Mouse (Mus musculus): ENCODE data around the gene Gipc3.

The Gipc3 gene

DNA sequence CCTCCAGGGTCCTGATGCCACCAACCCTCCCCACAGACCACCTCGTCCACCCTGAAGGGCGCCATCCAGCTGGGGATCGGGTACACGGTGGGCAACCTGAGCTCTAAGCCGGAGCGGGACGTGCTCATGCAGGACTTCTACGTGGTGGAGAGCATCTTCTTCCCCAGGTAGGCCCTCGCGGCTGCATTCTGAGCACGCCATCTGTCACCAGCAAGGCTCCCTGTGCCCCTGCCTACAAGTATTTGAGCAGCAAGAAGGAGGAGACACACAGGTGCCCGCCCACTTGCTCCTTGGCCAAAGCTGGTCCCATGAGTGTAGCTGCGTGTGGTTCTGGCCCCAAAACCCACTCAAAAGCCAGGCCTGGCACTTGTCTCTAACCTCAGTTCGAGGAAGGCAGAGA, 37.4 kb downstream of the Gipc3 start:
- in situ Hi-C loops (cut with MboI; ENCODE audit: unreplicated experiment in 2 of 2) = no loop called here

DNA sequence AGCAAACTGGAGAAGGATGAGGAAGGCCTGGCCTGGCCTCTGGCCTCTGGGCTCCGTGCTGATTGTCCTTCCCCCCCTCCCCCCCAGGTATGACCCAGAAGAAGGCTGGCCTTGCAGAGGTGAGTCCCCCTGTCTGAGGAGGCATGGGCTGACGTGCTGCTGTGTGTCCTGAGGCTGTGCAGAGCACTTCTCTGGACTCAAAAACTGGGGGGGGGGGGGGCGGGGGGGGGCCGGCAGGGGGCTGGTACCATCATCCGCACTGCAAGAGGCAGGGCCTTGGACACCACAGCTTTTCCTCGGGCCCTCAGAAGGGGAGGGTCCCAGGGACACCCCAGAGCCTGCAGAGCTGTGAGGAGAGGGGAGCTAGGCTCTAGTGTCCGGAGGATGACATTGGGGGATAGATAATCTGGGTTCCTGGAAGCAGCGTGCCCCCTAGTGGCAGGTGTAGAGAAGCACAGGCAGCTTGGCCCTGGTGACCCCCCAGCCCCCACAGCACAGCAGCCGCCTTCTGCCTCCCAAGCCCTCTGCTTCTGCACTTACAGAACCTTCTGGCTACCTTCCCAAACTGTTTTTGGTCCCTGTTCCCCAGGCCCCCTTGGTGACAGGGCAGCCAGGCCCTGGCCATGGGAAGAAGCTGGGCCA, 38.3 kb downstream of the Gipc3 start:
- in situ Hi-C loops (cut with MboI; ENCODE audit: unreplicated experiment in 2 of 2) = no loop called here

DNA sequence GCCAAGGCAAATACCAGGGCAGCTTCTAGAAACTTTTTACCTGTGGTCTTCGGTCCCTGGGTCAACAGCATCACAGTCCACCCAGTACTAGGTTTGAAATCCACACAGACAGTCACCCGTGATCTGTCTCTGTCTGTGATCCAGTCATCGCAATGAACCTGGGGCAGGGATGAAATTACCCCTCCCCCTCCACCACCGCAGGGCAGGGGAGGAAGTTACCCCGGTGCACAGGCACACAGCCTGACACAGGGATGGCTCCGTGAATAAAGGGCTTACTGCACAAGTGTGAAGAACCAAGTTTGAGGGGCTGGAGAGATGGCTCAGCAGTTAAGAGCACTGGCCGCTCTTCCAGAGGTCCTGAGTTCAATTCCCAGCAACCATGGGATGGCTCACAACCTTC, 39.3 kb downstream of the Gipc3 start:
- in situ Hi-C loops (cut with MboI; ENCODE audit: unreplicated experiment in 2 of 2) = no loop called here

DNA sequence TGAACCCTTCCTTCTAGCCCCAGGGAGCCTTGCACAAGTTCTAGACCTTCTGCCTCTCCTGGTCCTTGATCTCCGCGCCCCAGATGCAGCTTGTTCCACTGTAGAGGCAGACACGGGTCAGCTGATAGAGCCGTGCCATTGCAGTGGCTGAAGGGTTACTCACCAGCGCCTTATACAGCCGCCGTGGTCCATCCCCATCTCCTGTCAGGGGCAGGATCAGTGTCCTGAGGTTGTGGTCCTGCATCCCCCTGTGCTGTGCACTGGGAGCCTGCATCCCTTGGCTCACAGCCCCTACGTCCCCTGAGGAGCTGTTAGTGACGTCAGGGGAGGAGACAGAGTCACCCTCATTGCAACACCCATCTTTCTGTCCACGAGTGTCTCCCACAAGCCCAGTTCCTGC, 39.8 kb downstream of the Gipc3 start:
- in situ Hi-C loops (cut with MboI; ENCODE audit: unreplicated experiment in 2 of 2) = no loop called here

GRCm38 (mm10) chr10:81302781-81303218, 40.3 kb downstream of the Gipc3 start:
- in situ Hi-C loops (cut with MboI; ENCODE audit: unreplicated experiment in 2 of 2) = no loop called here

- in situ Hi-C loops (cut with MboI; ENCODE audit: unreplicated experiment in 2 of 2) = no loop called here
These were observed 40.8 kb downstream of the Gipc3 start for GRCm38 (mm10) chr10:81302288-81302687.

GRCm38 (mm10) chr10:81301321-81301720, 41.7 kb downstream of the Gipc3 start:
- in situ Hi-C loops (cut with MboI; ENCODE audit: unreplicated experiment in 2 of 2) = no loop called here

DNA sequence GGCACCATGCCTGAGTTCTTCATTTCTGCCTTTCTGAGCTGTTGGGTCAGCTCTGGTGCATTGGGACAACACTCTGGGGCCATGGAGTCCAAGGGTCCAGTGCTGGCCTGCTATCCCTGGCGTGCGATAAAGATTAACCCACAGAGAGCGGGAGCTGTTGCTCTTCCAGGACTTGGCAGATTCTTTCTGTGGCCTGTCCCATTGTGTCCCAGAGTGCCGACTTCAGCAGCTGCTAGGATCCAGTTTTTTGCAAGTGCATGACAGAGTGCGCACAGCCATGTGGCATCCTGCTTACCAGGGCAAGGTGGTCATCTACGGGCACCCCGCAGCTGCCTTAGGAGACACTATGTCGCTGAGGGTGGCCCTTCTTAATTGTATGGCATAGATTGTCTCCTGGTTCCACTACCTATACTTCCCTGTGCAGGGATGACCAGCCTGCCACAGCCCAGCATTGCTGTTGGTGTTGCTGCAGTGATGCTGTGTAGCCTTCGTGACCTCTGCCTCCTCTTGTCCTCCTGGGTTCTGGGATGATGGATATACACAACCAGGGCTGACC, 42.6 kb downstream of the Gipc3 start:
- in situ Hi-C loops (cut with MboI; ENCODE audit: unreplicated experiment in 2 of 2) = no loop called here

- in situ Hi-C loops (cut with MboI; ENCODE audit: unreplicated experiment in 2 of 2) = no loop called here
These were observed 43.3 kb downstream of the Gipc3 start for GRCm38 (mm10) chr10:81299585-81300351.

DNA sequence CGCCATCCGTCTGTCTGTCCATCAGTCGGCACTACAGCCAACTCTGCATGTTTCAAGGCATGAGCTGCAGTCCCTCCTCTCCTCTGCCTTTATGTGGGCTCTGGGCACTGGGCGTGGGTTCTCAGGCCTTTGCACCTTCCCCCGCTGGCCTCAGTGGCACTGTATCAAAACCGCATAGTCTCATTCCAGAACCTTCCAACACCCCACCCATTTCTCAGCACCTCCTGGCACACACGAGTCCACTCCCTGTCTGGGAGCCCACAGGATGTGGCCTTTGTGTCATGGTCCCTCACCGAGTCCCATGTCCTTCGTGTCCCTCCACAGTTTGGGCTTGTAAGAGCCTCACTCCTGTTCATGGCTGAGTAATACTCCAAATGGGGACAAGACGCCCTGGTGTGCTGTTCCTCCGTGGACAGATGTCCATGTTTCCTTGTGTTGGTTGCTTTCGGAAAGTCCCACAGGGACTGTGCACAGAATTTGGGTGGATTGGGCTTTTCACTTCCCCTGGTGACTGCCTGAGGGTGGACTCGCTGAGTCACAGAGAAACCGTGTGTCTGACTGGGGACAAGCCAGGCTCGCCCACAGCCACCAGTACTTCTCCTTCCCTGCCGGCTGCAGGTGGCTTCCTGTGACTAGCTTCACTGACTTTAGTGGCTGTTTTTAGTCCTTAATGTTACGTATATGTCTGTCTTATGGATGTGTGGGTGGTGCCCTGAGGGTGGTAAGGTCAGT, 44.5 kb downstream of the Gipc3 start:
- in situ Hi-C loops (cut with MboI; ENCODE audit: unreplicated experiment in 2 of 2) = no loop called here

DNA sequence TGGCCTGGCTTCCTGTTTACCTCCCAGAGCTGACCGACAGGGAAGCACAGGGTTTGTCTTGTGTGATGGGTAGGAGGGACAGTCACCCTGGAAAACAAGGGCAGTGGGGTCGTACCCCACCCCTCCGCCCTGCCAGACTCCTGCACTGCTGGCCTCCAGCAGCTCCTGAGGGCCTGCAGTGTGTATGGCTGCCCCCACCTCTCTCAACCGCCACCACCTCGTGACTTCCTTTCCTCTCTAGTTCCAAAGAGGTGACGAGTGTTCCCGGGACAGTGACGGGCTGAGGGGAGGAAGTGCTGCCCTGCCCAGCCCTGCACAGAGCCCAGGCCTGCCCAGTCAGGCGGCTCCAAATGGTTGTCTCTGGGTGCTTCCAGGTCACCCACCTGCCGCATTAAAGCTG, 45.2 kb downstream of the Gipc3 start:
- in situ Hi-C loops (cut with MboI; ENCODE audit: unreplicated experiment in 2 of 2) = no loop called here

DNA sequence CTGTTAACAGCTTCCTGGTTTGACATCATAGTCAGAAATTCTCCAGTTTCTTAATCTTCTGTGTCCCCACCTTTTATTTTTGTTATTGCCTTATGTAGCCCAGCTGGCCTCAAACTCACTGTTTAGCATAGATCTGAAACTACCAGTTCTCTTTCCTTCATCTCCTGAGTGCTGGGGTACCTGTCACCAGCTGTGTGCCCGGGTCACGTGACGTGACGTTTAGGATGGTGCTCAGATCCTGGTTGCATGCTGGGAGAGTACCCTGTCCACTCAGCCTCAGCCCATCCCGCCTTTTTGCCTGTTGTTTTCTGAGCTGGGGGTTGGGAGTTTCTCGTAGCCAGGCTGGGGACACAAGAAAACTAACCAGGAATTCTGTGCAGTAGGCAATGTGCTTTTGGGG, 45.8 kb downstream of the Gipc3 start:
- in situ Hi-C loops (cut with MboI; ENCODE audit: unreplicated experiment in 2 of 2) = no loop called here

GRCm38 (mm10) chr10:81295185-81295584, 47.9 kb downstream of the Gipc3 start:
- in situ Hi-C loops (cut with MboI; ENCODE audit: unreplicated experiment in 2 of 2) = no loop called here

- in situ Hi-C loops (cut with MboI; ENCODE audit: unreplicated experiment in 2 of 2) = loop anchor here in 1 of 2 experiments (5.0 kb wide), 1 partner anchor 48 kb away; the partner anchor contains the start of gene Gipc3
These were observed 48.6 kb downstream of the Gipc3 start for GRCm38 (mm10) chr10:81294442-81294841.

DNA sequence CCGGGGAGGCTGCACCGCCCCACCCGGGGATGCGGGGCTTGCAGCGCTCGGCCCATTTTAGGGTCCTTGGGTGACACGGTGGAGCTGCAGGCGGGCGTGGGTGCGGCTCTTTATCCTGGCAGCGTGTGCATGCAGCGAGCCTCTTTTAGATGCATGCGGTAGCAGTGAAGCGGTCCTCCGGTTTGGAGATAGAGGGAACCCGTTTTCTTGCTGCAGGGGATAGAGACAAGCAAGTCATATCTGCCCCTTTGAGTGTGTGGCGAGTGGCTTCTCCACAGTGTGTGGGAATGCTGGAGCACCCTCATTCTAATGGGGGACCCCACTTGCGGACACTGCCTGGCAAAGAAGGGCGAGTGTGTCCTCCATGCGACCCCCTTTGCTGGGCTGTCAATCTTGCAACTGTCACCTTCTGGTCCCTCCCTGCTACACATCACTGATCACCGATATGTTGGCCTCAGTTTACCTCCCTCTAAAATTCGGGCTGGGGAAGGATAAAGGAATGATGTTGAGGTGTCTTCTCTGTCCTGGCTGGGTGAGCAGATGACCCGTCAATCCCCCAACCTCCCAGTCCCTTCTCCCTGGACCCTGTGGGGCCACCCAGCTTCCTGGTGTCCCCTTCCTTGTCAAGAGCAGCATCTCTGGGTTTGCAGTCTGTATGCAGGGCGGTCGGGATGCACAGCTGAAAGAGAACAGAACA, 49.6 kb downstream of the Gipc3 start:
- in situ Hi-C loops (cut with MboI; ENCODE audit: unreplicated experiment in 2 of 2) = loop anchor here in 1 of 2 experiments (5.0 kb wide), 1 partner anchor 49 kb away; the partner anchor contains the start of gene Gipc3

- in situ Hi-C loops (cut with MboI; ENCODE audit: unreplicated experiment in 2 of 2) = loop anchor here in 1 of 2 experiments (5.0 kb wide), 1 partner anchor 50 kb away; the partner anchor contains the start of gene Gipc3
These were observed 50.3 kb downstream of the Gipc3 start, which contains the start of gene Pip5k1c for GRCm38 (mm10) chr10:81292554-81293333. Gene Pip5k1c (plus strand): TSS chr10:81292963.

- in situ Hi-C loops (cut with MboI; ENCODE audit: unreplicated experiment in 2 of 2) = loop anchor here in 1 of 2 experiments (5.0 kb wide), 1 partner anchor 51 kb away; the partner anchor contains the start of gene Gipc3
These were observed 51.5 kb downstream of the Gipc3 start, which contains the start of gene Tjp3 for GRCm38 (mm10) chr10:81291511-81292104. Gene Tjp3 (minus strand): TSS chr10:81291581.

GRCm38 (mm10) chr10:81290698-81291460, 52.2 kb downstream of the Gipc3 start:
- in situ Hi-C loops (cut with MboI; ENCODE audit: unreplicated experiment in 2 of 2) = loop anchor here in 1 of 2 experiments (5.0 kb wide), 1 partner anchor 51 kb away; the partner anchor contains the start of gene Gipc3
